Mouse (Mus musculus) midbrain, embryonic 16.5 days (tissue): ENCODE data around the gene Pwp1. TPM values are rescaled to one million over a fixed set of nuclear protein-coding genes. Genes with fewer than 3 reads are reported as not detected.
"Not testable (repeated sequence)": the region's sequence is repeated elsewhere in the genome, so short reads cannot be mapped to it uniquely, and the experiment has no call there.

Experiments used
- ATAC-seq: fragments of 200-750 bp; cut with Nextera tagmentation; 2 replicates; pipeline ENCODE4 v1.8.0; 2017; ENCODE audit warnings: moderate TSS enrichment
- H3K27ac ChIP-seq: fragments of 300-500 bp; sonication (generic); 2 replicates; pipeline ENCODE4 v1.5.1; 2014; ENCODE audit warnings: mild to moderate bottlenecking, low read length, mixed read lengths
- H3K27me3 ChIP-seq: fragments of 300-500 bp; sonication (generic); 2 replicates; pipeline ENCODE4 v1.6.1; 2014; ENCODE audit warnings: low read depth, low read length, mixed read lengths; ENCODE audit not compliant: control insufficient read depth, insufficient read depth
- H3K36me3 ChIP-seq: fragments of 300-500 bp; sonication (generic); 2 replicates; pipeline ENCODE4 v1.6.1; 2014; ENCODE audit warnings: mild to moderate bottlenecking, low read length, moderate library complexity, mixed read lengths; ENCODE audit not compliant: control insufficient read depth, insufficient read depth
- H3K4me1 ChIP-seq: fragments of 300-500 bp; sonication (generic); 2 replicates; pipeline ENCODE4 v1.6.1; 2014; ENCODE audit warnings: mild to moderate bottlenecking, low read length, mixed read lengths; ENCODE audit not compliant: control insufficient read depth, insufficient read depth
- H3K4me2 ChIP-seq: fragments of 300-500 bp; sonication (generic); 2 replicates; pipeline ENCODE4 v1.6.1; 2014; ENCODE audit warnings: mild to moderate bottlenecking, low read length, mixed read lengths
- H3K4me3 ChIP-seq: fragments of 300-500 bp; sonication (generic); 2 replicates; pipeline ENCODE4 v1.5.1; 2014; ENCODE audit warnings: low read depth, mild to moderate bottlenecking, low read length, moderate library complexity, mixed read lengths
- H3K9ac ChIP-seq: fragments of 300-500 bp; sonication (generic); 2 replicates; pipeline ENCODE4 v1.6.1; 2014; ENCODE audit warnings: low read depth, low read length, mixed read lengths
- H3K9me3 ChIP-seq: fragments of 300-500 bp; sonication (generic); replicated peaks from 2 replicates; pipeline ENCODE4 v1.6.1; 2014; ENCODE audit warnings: mild to moderate bottlenecking, low read length, mixed read lengths; ENCODE audit not compliant: control insufficient read depth, poor library complexity, severe bottlenecking
- WGBS: fragments of 180-500 bp; shearing (Covaris S2); extraction: QIAGEN DNeasy Blood & Tissue Kit; methylation state at CpG from one replicate; pipeline ENCODE4 v1.1.7; 2014; 5-methylcytosine and 5-hydroxymethylcytosine counted together
- polyA plus RNA-seq: library from polyadenylated mRNA; unstranded; fragments of >200 nt; fragmentation: Nextera tagmentation; extraction: Ambion mirVana; gene quantifications from 2 replicates; pipeline ENCODE4 v1.2.1, GENCODE M21; 2015

Gene Pwp1
- 64.4 and 65.7 TPM in 2 replicates for polyA plus RNA-seq

DNA sequence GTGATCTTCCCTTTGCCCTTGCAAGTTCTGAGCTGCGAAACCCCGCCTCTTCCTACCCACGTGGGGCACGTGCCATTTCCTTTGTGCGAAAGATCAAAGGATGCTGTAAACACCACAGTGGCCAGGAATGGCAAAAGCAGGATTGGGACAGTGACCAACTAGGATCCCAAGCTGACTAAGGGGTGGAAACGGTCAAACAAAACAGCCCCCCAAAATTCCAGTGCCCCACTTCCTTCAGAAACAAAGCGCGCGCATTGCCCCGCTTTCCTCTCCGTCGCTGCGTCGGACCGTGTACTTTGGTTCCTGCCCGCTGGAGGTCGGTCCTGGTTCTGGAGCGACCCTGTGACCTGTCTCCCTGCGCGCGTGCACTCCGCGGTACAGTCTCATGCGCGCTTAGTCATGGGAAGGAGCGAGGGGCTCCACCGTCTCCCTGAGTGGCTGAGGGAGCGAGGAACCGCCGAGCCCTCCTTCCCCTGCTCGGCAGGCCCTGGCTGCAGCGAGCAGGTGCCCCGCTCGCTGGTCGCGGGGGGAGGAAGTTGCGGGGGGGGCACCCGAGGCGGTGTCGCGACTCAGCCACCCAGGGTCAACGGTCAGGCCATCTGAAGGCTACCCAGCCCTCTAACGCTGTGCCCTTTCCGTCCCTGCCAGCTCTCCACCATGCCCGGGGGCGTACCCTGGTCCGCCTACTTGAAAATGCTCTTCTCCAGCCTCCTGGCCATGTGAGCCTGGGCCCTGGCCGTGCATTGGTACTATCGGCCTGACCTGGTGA is at the start of gene Pwp1:
Pwp1 (plus strand) TSS at position 410 of the 769 bp plus-strand sequence.
- peak; percentile 98 for ATAC-seq
- not testable (repeated sequence) for H3K27me3 ChIP-seq, H3K9me3 ChIP-seq, H3K4me1 ChIP-seq, H3K36me3 ChIP-seq
- peak within 1 kb of the TSS; percentile 81 for H3K27ac ChIP-seq
- H3K4me3 ChIP-seq, result peak within 1 kb of the TSS; percentile 61
- peak within 1 kb of the TSS; percentile 77 for H3K4me2 ChIP-seq
- H3K9ac ChIP-seq, result peak within 1 kb of the TSS; percentile 83
- 1% methylated on average over 49 of the region's 49 CpGs for WGBS

DNA sequence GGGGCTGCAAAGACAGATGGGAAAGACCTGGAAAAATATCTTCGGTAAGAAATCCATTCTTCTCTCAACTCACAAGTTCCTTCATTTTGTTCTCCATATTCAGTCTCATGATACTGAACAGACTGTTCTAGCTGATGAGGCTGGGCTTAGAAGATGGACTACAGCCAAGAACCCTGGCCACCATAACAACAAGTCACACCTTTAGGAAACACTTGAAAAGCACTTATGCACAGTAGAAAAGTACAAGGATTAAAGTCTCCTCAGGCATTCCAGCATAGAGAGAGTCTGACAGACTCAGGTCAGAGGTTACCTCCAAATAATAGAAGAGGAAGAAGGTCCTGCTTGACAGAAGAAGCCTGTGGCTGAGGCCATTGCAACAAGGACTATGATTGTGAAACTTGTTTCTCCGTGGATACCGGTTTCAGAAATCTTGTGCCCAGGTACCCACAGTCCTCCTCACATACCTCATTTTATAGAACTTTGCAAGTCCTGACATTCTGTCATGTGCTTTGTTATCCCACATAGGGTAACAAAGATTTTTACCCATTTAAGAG is 7.1 kb upstream of the Pwp1 start:
- ATAC-seq, H3K36me3 ChIP-seq, H3K9me3 ChIP-seq, H3K27ac ChIP-seq, H3K4me1 ChIP-seq, H3K4me3 ChIP-seq, H3K4me2 ChIP-seq, H3K9ac ChIP-seq, H3K27me3 ChIP-seq: not testable (repeated sequence)
- WGBS, result 97% methylated on average over 1 of the region's 3 CpGs

DNA sequence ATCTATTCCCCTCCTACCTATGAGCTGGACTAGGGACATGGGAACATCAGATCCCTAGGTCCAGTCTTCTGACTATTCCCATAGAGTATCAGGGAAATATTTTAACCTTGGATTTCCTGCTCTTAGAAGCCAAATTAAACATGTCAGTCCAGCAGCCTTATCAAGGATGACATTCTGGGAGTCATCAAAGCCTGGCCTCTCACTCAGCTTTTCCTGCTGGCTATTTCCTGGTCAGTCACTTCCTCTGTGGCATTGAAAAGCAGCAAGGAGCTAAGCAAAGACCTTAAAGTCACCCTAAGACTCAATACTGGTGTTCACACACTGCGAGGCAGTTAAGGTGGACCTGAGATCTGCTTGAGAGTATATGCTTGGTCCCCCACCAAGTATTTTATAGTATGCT is 5.5 kb upstream of the Pwp1 start:
- H3K36me3 ChIP-seq, ATAC-seq, H3K27ac ChIP-seq, H3K4me2 ChIP-seq, H3K9ac ChIP-seq, H3K9me3 ChIP-seq, H3K4me1 ChIP-seq, H3K4me3 ChIP-seq, H3K27me3 ChIP-seq: not testable (repeated sequence)
- WGBS, result 82% methylated on average over 1 of the region's 1 CpGs

DNA sequence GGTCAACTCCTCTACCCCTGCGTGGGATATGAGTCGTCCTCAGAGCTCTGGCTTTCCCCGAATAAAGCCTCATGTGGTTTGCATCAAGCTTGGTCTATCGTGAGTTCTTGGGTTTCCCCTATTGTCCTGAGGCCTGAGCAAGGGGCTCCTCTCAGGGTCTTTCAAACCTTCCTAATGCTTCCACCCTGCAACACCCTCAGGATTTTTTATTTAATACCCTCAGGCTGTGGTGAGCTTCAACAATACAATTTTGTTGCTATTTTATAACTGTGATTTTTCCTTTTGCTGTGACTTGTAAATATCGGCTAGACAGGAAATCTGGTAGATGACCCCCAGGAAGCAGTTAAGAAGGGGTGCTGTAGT is 591 bp upstream of the Pwp1 start:
- not testable (repeated sequence) for H3K27me3 ChIP-seq, H3K36me3 ChIP-seq, H3K9me3 ChIP-seq, H3K4me1 ChIP-seq, H3K9ac ChIP-seq
- Histone ChIP-seq H3K4me2 (peak overlapping the region; percentile 77), H3K27ac (peak overlapping the region; percentile 61; the same call in 1 of the 2 replicates), H3K4me3 (peak overlapping the region; percentile 61)
- WGBS, result 22% methylated on average over 5 of the region's 5 CpGs
- ATAC-seq, result peak; percentile 62

DNA sequence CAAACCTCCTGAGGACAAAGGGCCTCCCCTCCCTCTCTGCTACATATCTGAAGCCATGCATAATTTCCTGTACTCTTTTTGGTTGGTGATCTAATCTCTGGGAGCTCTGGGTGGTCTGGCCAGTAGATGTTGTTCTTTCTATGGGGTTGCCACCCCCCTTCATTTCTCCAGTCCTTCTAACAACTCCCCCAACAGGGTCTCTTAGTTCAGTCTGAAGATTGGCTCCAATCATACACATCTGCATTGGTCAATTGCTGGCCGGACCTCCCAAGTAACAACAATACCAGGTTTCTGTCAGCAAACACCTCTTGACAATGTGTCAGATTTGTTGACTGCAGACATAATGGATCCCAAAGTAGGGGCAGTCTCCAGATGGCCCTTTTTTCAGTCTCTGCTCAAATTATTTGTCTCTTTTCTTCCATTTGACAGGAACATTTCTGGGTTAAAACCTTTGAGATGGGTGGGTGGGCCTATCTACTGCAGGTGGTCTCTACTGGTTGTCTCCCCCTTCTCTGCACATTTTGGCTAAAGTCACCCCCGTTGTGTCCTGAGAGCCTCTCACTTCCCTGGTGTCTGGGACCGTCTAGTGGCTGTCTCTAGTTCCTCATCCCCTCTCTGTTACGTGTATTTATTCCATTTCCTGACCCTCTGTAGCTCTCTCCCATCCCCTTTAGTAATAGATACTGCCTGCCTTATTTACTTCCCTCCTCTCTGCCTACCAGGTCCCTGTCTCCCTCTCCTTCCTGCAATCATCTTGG is 17.0 kb downstream of the Pwp1 start:
- H3K27ac ChIP-seq, result no peak overlapping the region
- 80% methylated on average over 4 of the region's 4 CpGs for WGBS
- ATAC-seq, result no peak
- H3K4me2 ChIP-seq, result no peak overlapping the region
- H3K36me3 ChIP-seq, result no peaks in the 10 kb centered on the region
- no peak overlapping the region for H3K4me3 ChIP-seq
- H3K4me1 ChIP-seq, result no peaks in the 10 kb centered on the region
- no peaks in the 10 kb centered on the region for H3K9me3 ChIP-seq
- H3K9ac ChIP-seq, result no peak overlapping the region
- no peaks in the 10 kb centered on the region for H3K27me3 ChIP-seq

DNA sequence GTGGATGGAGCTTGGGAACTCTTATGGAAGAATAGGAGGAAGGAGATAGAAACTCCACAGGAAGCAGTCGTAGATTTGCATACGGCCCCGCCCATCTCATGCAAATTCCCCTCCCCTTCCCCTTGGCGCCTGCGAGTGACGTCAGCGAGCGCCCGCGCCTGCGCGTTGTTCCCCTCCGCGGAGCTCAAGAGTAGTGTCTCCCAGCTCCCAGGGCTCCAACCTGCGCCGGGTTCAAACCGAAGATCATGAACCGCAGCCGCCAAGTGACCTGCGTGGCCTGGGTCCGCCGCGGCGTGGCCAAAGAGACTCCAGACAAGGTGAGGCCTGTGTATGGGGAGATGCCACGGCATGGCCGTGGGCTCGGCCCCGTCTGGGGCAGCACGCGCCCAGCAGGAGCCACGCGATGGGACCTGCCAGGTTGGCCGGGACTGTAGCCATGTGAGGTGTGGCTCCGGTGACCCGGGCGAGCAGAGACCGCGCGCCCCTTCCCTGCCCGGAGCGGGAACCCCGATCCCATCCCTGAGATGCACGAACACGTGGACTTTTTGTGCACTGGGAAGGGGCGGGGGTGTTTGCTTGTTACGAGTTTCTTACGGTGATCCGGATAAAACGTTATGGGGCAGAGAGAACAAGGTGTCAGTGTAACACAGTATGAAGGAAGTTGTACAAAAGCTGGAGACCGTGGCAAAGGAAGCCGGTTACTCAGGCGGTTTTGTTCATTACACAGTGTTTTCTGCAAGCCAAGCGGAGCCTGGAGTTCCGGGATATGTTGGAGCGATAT is 42.6 kb downstream of the Pwp1 start:
- Histone ChIP-seq H3K36me3 (peaks cover 8% of the 10 kb centered on the region), H3K4me2 (peak overlapping the region; percentile 86), H3K4me3 (peak overlapping the region; percentile 99), H3K27me3 (no peaks in the 10 kb centered on the region), H3K4me1 (peaks cover 16% of the 10 kb centered on the region), H3K9ac (peak overlapping the region; percentile 86), H3K9me3 (no peaks in the 10 kb centered on the region), H3K27ac (peak overlapping the region; percentile 67; the same call in 1 of the 2 replicates)
- ATAC-seq, result peak; percentile 96
- WGBS, result under 1% methylated on average over 55 of the region's 55 CpGs

DNA sequence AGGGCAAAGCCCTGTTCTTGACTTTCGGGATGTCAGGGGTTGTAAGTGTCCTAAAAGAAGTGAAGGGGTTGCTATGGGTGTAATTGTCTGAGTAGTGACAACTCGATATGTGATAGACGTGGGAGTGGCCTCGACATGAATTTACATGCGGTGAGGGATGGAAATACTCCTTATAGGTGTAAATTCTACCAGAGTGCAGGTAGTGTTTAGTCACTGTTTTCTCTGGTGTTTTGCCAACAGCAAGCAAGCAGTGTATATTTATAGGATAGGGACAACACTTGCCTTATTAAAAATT is 43.1 kb downstream of the Pwp1 start:
- no peaks in the 10 kb centered on the region for H3K9me3 ChIP-seq
- peaks cover 11% of the 10 kb centered on the region for H3K36me3 ChIP-seq
- 5% methylated on average over 5 of the region's 5 CpGs for WGBS
- peak; percentile 41; the same call in 1 of the 2 replicates for ATAC-seq
- peak overlapping the region; percentile 86 for H3K9ac ChIP-seq
- peaks cover 16% of the 10 kb centered on the region for H3K4me1 ChIP-seq
- peak overlapping the region; percentile 86 for H3K4me2 ChIP-seq
- no peaks in the 10 kb centered on the region for H3K27me3 ChIP-seq
- peak overlapping the region; percentile 99 for H3K4me3 ChIP-seq
- H3K27ac ChIP-seq, result no peak overlapping the region

DNA sequence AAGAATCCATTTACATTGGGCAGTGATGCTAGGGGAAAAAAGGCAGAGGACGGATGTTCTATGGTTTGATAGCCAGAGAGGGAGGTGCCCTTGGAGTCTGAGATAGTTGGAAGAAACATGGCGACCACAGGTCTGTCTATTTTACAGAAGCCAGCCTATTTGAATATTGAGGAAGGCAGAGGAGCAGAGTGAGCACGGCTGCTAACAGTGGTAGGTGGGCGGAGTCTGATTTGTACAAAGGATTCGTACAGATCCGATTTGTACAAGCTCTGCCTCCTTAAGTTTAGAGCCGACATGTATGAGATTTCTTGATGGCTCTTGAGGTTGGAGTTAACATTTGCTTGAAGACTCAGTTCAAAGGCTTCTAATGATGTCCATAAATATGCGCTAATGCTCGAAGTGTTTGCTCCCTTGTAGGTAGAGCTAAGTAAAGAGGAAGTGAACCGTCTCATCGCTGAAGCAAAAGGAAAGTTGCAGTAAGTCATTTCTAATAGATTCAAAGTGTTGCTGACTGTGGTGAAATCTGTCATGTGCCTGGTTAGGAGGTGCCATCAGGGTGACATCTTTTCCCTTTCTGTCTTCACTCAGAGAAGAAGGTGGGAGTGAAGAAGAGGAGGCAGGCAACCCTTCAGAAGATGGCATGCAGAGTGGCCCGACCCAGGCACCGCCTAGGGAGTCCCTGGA is 44.7 kb downstream of the Pwp1 start:
- Histone ChIP-seq H3K4me3 (no peak overlapping the region), H3K9ac (no peak overlapping the region), H3K36me3 (peaks cover 22% of the 10 kb centered on the region), H3K4me2 (no peak overlapping the region), H3K4me1 (peaks cover 16% of the 10 kb centered on the region), H3K27ac (no peak overlapping the region), H3K9me3 (no peaks in the 10 kb centered on the region), H3K27me3 (no peaks in the 10 kb centered on the region)
- ATAC-seq, result no peak
- 91% methylated on average over 13 of the region's 13 CpGs for WGBS
